Mouse (Mus musculus) MEL (cell line): ENCODE measurements around the gene Capn12.

ENCODE experiments used
- BHLHE40 ChIP-seq: IDR thresholded peaks from 2 replicates; pipeline ENCODE4 v1.6.1; 2012; ENCODE audit warnings: low read depth, mild to moderate bottlenecking, inconsistent platforms, low read length, improper control_type of control experiment, borderline replicate concordance
- MAFK ChIP-seq: IDR thresholded peaks from 2 replicates; pipeline ENCODE4 v1.6.1; 2011; ENCODE audit warnings: low read depth, mild to moderate bottlenecking, low read length, improper control_type of control experiment, borderline replicate concordance
- MAX ChIP-seq: IDR thresholded peaks from 2 replicates; pipeline ENCODE4 v1.6.1; 2011; ENCODE audit warnings: low read length, improper control_type of control experiment
- NELFE ChIP-seq: IDR thresholded peaks from 2 replicates; pipeline ENCODE4 v1.6.1; 2011; ENCODE audit warnings: low read depth, low read length, improper control_type of control experiment
- POLR2A ChIP-seq, 2 experiments: IDR thresholded peaks; 2 replicates each; pipeline ENCODE4 v1.6.1; 2011 to 2012; ENCODE audit warnings: low read length in 2 of 2, mild to moderate bottlenecking in 2 of 2, control low read depth in 1 of 2, improper control_type of control experiment in 1 of 2, low read depth in 1 of 2, moderate library complexity in 1 of 2; ENCODE audit not compliant: control insufficient read depth in 1 of 2, insufficient read depth in 1 of 2, poor library complexity in 1 of 2
- POLR2AphosphoS2 ChIP-seq: IDR thresholded peaks from 2 replicates; pipeline ENCODE4 v1.6.1; 2011; ENCODE audit warnings: low read length, improper control_type of control experiment
- UBTF ChIP-seq: IDR thresholded peaks from 2 replicates; pipeline ENCODE4 v1.6.1; 2012; ENCODE audit warnings: low read depth, mild to moderate bottlenecking, inconsistent platforms, low read length, improper control_type of control experiment, moderate library complexity, borderline replicate concordance; ENCODE audit not compliant: insufficient read depth
- ZNF384 ChIP-seq: IDR thresholded peaks from 2 replicates; pipeline ENCODE4 v1.6.1; 2012; ENCODE audit warnings: low read depth, mild to moderate bottlenecking, inconsistent platforms, low read length, improper control_type of control experiment

DNA sequence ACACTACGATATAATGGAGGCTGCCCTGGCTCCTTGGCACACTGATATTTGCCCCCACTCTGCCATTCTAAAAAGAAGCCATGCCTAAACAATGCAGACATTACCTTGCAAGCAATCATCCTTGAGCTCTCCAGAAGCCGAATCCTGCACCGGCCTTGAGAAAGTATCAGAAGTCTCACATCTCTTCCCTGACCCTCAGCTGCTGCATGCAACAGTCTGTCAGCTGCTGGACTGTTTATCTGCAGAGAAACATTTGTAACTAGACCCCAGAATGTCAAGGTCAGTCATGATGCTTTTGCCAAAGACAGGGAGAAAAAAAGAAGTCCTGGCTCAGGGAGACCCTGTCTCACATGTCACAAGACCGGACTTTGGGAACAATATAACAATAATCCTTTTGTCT is 5.1 kb upstream of the Capn12 start:
- TF ChIP-seq POLR2A (IDR thresholded peaks at IDR 0.05; ENCODE audit: control insufficient read depth in 1 of 2, insufficient read depth in 1 of 2, low read depth in 1 of 2, low read length in 2 of 2, poor library complexity in 1 of 2) (no peak), NELFE (no peak), ZNF384 (no peak), POLR2AphosphoS2 (no peak), UBTF (no peak), MAX (no peak), MAFK (no peak), BHLHE40 (no peak)
